Mouse (Mus musculus) yolk sac, embryonic 10.5 days (tissue): ENCODE data around the gene Ptprd.

Experiments
- DNase-seq: peaks from one replicate; pipeline ENCODE4 v3.0.0-alpha.2; 2017; ENCODE audit warnings: low spot score

Gene Ptprd

GRCm38 (mm10) chr4:77558404-77559202, 653.2 kb downstream of the Ptprd start:
- peak; percentile 2 for DNase-seq

- no peak for DNase-seq
Observed at GRCm38 (mm10) chr4:77555841-77556240, 655.9 kb downstream of the Ptprd start.

GRCm38 (mm10) chr4:77537843-77538242, 673.9 kb downstream of the Ptprd start:
- DNase-seq: no peak

GRCm38 (mm10) chr4:77537336-77537735, 674.4 kb downstream of the Ptprd start:
- no peak for DNase-seq

GRCm38 (mm10) chr4:77535601-77536000, 676.2 kb downstream of the Ptprd start:
- no peak for DNase-seq

- no peak for DNase-seq
Observed at GRCm38 (mm10) chr4:77534553-77534952, 677.2 kb downstream of the Ptprd start.

- peak; percentile 2 for DNase-seq
Observed at GRCm38 (mm10) chr4:77519166-77519565, 692.6 kb downstream of the Ptprd start.

GRCm38 (mm10) chr4:77513914-77514628, 697.7 kb downstream of the Ptprd start:
- DNase-seq: no peak

- no peak for DNase-seq
Observed at GRCm38 (mm10) chr4:77513041-77513440, 698.7 kb downstream of the Ptprd start.

GRCm38 (mm10) chr4:77454049-77454448, 757.7 kb downstream of the Ptprd start:
- DNase-seq: no peak

GRCm38 (mm10) chr4:77399146-77399545, 812.6 kb downstream of the Ptprd start:
- DNase-seq: no peak

GRCm38 (mm10) chr4:77361728-77362127, 850.0 kb downstream of the Ptprd start:
- no peak for DNase-seq

GRCm38 (mm10) chr4:77327198-77327597, 884.6 kb downstream of the Ptprd start:
- DNase-seq: no peak

- no peak for DNase-seq
Observed at GRCm38 (mm10) chr4:77317060-77317680, 894.6 kb downstream of the Ptprd start.

GRCm38 (mm10) chr4:77316644-77317043, 895.1 kb downstream of the Ptprd start:
- no peak for DNase-seq

- peak; percentile 60 for DNase-seq
Observed at GRCm38 (mm10) chr4:77310127-77310788, 901.5 kb downstream of the Ptprd start.

GRCm38 (mm10) chr4:77283423-77283822, 928.3 kb downstream of the Ptprd start:
- DNase-seq: no peak

GRCm38 (mm10) chr4:77277913-77278312, 933.8 kb downstream of the Ptprd start:
- no peak for DNase-seq

GRCm38 (mm10) chr4:77259972-77260290, 951.8 kb downstream of the Ptprd start:
- no peak for DNase-seq

GRCm38 (mm10) chr4:77259250-77259971, 952.4 kb downstream of the Ptprd start:
- DNase-seq: no peak

- DNase-seq: no peak
Observed at GRCm38 (mm10) chr4:77251188-77251587, 960.6 kb downstream of the Ptprd start.

- no peak for DNase-seq
Observed at GRCm38 (mm10) chr4:77249801-77250200, 962.0 kb downstream of the Ptprd start.
